Mouse (Mus musculus) small intestine, adult 2 months (tissue): ENCODE measurements around the gene Faap20.

ENCODE experiments used
- CTCF ChIP-seq: fragments of 200-500 bp; IDR thresholded peaks from 2 replicates; pipeline ENCODE4 v1.5.1; 2012; ENCODE audit warnings: low read depth, mild to moderate bottlenecking, control low read depth, inconsistent platforms, low read length, moderate library complexity, mixed read lengths; ENCODE audit not compliant: insufficient replicate concordance, insufficient read length; ENCODE audit errors: extremely low read depth
- POLR2A ChIP-seq: fragments of 200-500 bp; IDR thresholded peaks from 2 replicates; pipeline ENCODE4 v1.6.1; 2012; ENCODE audit warnings: low read depth, mild to moderate bottlenecking, control low read depth, inconsistent platforms, low read length, moderate library complexity

DNA sequence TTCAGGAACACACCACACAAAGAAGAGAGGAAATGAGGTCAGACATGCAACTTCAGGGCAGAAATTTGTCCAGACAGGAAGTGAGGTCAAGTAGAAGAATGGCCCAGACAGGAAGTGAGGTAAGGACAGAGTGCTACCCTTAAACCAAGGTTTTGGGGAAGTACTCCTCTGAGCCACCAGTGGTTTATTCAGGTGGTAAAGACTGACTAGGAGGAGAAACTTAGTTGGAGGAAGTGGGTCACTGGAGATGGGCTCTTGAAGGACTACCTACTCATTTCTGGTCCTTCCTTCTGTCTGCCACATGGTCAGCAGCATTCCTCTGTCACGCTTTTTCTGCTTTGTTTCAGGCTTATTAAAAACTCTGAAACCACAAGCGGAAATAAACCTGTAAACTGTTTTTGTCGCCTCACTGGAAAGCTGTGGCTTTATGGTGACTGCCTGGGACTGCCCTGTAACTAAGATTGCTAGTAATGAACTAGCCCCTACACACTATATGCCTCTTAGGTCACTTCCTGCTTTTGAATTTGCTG, 48.7 kb upstream of the Faap20 start:
- no peak for TF ChIP-seq CTCF
- TF ChIP-seq POLR2A = no peak
